1 mouse cellular context compared by ENCODE assay signal in the genomic region with DNA sequence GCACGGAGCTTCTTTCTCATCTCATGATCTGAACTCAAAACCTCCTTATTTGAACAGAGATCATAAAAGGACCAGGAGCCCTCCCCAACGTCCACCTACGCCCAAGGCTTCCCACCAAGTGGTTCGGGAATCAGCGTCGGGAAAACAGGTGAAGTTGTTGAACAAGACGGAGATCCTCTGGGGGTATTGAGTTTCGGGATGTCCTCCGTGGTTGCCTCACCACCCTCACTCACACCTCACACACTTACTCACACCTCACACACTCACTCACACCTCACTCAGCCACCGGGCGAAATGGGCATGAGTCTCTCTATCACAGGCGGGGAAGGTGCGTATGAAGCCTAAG.
TF ChIP-seq lines count a peak whose summit lies in the region.

No protein-coding gene starts in this region.

TF ChIP-seq in CH12.LX, 34 proteins besides CTCF, POLR2A, EP300 and RAD21 (continued from another document):
- TF ChIP-seq BHLHE40 (IDR thresholded peaks at IDR 0.05; ENCODE audit: low read depth, low read length), result no peak
- no peak for TF ChIP-seq JUN (IDR thresholded peaks at IDR 0.05; ENCODE audit: insufficient read depth, low read depth, low read length)
- no peak for TF ChIP-seq SMC3 (IDR thresholded peaks at IDR 0.05; ENCODE audit: low read depth, low read length)
- TF ChIP-seq MAFK (IDR thresholded peaks at IDR 0.05; ENCODE audit: insufficient replicate concordance, low read length), result no peak
- no peak for TF ChIP-seq CHD2 (IDR thresholded peaks at IDR 0.05; ENCODE audit: low read length)
TF ChIP-seq in CH12.LX: peak in this region for 0.
